Mouse (Mus musculus) WW6 (cell line): ENCODE measurements around the gene Ctf2.
"Not testable (repeated sequence)": the region's sequence is repeated elsewhere in the genome, so short reads cannot be mapped to it uniquely, and the experiment has no call there.

Experiments used
- DNase-seq: peaks from one replicate; pipeline ENCODE4 v3.0.0-alpha.2; 2013; ENCODE audit warnings: low read depth, low spot score

The Ctf2 gene

DNA sequence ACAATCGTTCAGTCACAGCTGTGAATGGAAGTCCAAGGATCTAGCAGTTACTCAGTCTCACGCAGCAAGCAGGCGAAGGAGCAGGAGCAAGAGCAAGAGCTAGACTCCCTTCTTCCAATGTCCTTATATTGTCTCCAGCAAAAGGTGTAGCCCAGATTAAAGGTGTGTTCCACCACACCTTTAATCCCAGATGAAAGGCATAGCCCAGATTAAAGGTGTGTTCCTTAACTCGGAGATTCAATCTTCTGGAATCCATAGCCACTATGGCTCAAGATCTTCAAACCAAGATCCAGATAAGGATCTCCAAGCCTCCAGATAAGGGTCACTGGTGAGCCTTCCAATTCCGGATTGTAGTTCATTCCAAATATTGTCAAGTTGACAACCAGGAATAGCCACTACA, at the start of gene Ctf2:
Gene Ctf2, minus strand, starts transcription at position 101 of the 400 bp plus-strand sequence.
- DNase-seq = not testable (repeated sequence)

DNA sequence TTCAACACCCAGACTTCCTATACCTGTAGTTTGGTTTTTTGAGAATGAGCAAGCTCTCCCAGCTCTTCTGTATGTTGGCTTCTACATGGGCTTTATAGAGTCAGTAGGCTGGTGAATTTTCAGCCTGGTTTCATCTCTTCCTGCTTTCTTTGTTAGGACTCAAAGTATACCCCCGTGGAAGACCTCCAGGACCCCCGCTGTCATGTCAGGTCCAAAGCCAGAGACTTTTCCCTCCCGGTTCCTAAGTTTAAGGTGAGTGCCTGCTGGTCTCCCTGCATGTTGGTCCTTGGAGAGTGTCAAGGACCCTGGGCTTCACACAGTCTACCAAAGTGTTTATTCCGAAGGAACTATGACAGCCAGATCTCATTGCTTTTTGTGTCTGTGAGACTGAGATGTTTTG, 46.4 kb upstream of the Ctf2 start:
- no peak for DNase-seq

DNA sequence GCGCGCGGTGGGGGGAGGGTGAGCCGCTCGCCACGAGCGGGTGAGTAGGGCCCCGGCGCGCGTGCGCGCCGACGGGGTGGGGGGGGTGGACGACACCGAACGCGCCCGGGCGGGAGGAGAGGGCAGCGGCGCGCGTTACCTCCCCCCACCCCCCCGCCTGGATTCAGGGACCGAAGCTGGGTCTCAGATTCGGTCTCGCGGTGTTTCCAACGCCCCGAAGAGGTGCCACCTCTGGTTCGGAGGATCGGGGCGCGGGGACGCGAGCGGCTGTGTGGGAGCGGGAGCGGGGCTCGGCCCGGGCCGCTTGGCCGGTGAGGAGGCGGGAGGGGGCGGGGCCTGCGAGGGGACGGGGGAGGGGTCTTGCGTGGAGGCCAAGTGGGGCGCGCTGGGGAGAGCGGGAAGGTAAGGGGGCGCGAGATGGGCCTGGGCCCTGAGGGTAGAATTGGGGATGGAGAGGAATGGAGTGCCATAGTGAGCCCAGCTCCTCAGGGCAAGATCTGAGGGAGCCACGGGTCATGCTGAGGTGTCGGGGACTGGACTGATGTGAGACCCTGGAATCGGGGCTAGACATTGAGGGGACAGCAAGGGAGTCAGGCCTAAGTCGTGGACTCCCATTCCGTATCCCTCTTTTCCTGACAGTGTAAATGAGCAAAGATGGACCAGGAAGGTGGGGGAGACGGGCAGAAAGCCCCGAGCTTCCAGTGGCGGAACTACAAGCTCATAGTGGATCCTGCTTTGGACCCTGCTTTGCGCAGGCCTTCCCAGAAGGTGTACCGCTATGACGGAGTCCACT, 45.7 kb upstream of the Ctf2 start:
- no peak for DNase-seq

DNA sequence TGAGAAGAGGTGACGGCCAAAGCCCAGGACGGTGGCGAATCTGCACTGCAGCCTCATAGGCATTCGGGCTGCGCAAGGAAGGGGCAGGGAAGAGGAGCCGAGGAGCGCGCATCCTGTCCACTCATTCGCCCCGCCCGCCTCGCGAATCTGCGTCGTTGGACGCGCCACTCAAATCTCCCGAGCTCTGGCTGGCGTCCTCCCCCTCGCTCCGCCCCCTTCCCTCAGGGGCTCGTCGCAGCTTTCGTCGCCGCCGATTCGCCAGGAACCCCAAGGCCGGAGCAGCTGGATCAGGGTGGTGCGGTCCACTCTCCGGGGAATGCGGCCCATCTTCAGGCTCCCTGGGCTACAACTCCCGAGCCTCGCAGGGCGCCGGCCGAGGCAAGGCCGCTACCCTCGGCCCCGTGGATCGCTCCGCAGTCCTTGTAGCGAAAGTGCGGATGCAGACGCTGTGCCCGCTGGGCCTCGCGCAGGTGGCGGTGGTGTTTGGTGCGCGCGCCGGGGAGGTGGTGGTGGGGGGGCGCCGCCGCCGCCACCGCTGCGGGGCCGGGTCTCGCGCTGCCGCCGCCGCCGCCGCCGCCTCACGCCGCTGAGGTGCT, 45.0 kb upstream of the Ctf2 start:
- peak; percentile 85 for DNase-seq

DNA sequence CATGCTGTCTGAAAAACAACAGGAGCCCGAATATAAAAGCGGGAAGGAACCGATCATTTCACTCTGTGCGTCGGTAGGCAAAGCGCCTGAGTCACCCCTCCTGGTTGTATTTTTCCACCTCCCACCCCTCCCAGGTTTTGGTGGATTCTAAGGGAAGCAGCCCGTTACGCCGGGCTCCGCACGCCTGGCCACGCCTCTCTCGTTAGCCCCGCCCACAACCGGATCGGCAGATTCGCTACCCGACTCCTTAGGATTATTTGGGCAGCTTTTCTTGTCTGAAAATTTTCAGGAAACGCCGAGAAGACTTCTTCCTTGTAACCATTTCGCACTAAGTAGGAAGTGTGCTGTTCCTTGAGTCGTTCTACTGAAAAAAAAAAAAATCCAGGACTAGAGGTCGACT, 44.5 kb upstream of the Ctf2 start, which contains the start of gene Setd1a:
Gene Setd1a, plus strand, starts transcription at position 245 of the 400 bp plus-strand sequence.
- peak; percentile 55 for DNase-seq

DNA sequence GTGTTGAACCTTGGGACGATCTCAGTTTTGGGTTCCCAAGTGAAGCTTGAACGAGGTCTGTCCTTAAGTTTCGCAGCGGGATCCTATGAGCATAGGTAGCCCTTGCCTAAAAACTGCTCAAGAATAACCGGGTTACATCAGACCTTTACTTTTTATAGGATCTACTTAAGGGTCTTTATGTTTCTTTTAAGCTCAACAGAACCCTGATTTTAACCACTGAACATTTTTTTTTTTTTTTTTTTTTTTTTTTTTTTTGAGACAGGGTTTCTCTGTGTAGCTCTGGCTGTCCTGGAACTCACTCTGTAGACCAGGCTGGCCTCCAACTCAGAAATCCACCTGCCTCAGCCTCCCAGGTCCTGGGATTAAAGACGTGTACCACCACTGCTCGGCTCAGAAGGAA, 43.9 kb upstream of the Ctf2 start:
- not testable (repeated sequence) for DNase-seq

DNA sequence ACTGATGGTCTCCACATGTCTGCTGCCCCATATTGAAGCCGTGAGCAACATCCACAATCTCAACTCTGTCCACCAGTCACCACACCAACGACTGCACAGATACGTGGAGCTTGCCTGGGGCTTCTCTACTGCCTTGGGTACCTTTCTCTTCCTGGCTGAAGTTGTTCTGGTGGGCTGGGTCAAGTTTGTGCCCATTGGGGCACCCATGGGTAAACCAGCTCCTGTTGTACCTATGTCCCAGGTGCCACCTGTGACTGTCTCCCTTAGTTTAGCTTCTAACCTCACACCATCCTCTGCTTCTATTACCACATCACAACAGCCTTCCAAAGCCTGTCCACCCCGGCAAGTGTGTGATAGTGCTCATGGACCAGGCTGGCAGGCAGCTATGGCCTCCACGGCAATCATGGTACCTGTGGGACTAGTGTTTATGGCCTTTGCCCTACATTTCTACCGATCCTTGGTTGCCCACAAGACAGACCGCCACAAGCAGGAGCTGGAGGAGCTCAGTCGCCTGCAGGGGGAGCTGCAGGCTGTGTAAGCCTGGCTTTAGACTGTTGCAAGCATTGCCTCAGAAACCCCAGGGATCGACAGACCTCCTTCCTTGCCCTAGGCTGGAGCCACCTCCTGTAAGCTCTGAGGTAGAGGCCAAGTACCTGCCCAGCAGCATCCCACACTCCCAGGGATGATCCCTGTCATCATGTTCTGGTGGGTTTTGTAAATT, 41.9 kb upstream of the Ctf2 start:
- DNase-seq = peak; percentile 71

DNA sequence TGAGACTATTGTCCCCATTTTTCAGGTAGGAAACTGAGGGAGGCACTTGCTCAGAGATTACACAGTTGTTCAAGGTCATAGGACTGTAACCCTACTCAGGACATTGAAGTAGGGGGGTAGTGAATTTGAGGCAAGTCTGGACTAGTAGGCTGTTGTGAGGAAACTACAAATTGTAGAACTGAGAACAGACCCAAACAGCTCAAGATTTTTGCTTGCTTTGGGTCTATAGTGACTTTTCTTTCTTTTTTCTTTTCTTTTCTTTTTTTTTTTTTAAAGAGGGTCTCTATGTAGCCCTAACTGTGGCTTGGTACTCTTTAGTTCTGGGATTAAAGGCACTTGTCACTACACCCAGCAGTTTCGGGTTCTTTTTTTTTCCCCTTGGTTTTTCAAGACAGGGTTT, 40.6 kb upstream of the Ctf2 start:
- no peak for DNase-seq

DNA sequence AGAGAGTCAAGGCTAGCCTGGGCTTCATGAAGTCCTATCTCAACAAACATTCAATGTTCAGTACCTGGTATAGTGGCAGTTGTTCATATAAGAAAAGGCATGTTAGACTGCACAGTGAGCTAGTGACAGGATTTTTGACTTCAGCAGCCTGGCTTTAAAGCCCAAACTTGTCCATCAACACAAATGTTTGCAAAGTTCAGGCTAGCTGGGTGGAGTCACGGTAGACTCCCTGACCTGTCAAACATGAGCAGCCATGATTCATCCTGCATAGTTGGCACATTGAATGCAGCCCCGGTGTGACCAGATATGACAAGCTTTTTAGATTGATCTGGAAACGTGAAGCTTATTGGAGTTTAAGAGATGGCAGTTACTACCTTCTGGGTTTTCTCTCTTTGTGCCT, 40.1 kb upstream of the Ctf2 start:
- no peak for DNase-seq

DNA sequence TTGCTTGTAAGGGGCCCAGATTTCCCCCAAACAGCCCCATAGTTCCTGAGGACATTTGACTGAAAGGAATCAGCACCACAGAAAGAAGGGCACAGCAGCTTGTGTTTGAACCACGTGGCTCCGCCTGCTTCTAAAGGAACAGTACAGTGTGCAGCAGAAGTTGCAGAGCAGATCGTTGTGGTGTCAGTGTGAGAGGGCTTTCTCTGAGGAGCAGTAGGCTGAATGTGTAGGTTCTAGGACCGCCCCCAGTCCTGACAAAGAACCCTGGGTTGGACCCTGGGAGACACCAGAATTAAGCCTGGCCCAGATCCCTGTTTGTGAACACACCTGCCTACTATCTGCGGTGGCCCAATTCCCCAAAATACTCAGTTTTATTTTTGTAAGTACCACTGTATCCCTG, 39.3 kb upstream of the Ctf2 start:
- no peak for DNase-seq

DNA sequence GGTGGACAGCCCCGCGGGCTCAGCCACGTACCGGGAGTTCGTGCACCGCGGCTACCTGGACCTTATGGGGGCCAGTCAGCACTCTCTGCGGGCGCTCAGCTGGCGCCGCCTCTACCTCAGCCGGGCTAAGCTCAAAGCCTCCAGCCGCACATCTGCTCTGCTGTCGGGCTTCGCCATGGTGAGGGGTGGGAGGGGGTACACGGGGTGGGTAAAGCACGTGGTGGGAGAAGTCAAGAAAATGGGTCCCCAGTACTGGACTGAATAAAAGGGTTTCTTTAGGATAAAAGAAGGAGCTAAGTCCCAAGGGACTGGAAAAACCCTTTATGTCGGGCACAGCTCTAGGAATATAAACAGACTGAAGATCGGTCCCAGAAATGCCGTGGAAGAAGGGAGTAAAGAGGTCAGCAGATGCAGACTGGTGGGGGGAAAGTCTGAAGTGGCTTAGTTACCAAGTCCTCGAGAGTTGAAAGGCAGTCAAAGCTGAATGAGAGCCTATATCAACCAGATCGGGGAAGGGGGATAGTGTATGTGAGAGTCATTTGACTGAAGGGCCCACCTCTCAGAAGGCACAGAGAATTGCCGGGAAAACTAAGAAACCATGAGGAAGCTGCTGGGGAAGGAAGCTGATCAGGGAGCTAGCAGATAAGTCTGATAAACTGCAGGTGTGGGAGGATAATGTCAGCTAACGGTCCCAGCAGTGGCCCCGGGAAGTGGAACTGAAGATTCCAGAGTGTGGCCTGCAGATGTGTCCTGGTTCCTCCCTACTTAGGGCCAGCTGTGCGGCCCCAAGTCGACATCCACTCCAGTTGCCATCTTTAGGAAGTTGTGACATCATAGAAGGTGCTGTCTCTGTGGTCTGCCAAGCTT, 38.3 kb upstream of the Ctf2 start:
- DNase-seq = no peak

DNA sequence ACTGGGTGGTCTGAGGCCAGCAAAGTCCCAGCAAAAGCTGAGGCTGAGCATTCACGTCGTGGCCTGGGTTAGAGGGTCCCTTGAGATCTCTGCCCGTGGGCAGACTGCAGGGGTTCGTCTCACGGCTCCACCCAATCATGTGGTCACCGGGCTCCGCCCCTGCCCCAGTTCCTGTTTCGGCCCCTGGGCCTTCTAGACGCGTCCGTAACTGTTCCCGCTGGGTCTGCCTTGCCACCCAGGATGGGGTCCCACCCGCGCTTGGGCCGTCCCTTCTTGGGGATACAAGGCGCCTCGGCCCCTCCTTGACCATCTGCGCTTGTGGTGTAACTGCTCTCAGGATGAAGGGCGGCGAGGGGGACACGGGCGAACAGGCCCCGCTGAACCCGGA, 37.7 kb upstream of the Ctf2 start, which contains the start of gene Orai3:
Gene Orai3, plus strand, starts transcription at position 165 of the 388 bp plus-strand sequence.
- no peak for DNase-seq

DNA sequence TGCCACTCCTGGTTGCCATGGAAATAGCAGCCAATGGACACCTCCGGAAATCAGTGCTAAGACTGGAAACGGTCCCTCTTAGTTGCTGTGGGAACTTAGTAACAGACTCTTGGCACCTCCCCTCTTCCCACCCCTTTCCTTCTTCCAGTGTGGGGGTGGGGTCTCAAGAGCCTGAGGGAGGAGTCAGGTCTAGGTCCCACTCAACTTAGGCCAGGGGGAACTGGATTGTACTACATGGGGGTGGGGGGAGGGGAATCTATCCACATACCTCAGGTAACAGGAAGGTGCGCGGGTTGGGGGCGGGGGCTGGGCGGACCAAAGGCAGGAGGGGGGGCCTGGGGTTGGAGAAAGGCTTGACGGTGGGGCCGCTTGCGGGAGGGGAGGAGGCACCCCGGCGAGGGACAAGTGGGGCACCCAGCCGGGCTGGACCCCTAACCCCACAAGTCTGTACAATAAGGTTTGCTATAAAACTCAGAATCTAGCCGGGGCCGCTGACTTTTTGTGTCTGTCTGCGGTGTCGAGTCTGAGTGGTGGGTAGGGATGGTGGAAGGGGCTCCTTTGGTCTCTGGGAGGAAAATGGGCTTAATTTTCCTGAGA, 37.1 kb upstream of the Ctf2 start:
- DNase-seq = peak; percentile 94

DNA sequence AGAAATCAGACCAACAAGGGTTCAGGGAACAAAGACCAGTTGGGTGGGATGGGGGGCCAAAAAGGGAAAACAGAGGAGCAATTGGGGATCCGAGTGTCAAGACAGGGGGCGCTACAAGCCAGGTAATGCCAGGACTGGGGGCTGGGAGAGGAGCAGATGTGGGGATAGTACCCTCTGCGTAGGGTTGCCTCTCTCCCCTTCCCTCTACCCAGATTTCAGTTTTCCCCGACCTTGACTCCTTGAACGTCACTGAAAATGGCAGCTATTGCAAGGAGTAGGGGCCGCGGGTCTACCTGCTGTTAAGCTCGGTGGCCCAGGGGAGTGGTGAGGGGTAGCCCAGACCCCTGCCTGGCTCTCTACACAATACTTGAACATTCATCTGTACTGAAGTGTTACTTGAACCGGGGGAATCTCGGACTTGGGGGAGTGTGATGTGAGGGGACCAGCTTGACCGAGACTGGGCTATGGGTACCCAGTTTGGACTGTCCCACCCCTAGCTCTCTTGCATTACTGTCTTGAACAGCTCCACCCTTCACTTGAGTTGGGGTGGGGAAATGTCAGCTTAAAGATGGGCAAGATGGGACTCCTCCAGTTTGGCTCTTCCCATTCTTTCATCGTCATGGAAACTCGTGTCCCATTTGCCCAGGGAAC, 36.5 kb upstream of the Ctf2 start:
- DNase-seq = no peak

DNA sequence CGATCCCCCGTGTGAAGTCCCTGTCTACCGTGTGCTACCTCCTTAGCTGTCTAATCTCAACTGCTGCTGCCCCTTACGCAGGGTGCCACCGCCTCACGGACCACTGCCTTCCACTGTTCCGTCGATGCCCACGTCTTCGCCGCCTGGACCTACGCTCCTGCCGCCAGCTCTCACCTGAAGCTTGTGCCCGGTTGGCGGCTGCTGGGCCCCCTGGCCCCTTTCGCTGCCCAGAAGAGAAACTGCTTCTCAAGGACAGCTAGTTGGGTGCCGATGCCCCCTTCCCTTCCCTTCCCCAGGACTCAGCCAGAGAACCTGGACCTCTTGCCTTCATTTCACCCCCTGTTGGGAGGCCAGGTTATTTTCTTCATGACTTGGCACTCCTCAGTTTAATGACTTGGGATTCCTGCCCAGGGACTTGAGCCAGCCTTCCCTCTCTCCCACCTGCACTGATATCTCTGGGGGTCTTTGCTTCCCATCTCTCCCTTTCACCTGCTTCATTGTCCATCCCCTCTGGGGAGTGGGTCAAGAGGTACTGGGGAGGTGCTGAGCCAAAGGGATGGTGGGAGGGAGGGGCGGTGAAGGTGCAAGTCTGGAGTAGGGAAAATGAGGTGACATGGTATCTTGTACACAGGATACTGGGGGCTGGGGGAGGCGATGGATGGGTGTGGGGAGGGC, 35.8 kb upstream of the Ctf2 start:
- DNase-seq = no peak

DNA sequence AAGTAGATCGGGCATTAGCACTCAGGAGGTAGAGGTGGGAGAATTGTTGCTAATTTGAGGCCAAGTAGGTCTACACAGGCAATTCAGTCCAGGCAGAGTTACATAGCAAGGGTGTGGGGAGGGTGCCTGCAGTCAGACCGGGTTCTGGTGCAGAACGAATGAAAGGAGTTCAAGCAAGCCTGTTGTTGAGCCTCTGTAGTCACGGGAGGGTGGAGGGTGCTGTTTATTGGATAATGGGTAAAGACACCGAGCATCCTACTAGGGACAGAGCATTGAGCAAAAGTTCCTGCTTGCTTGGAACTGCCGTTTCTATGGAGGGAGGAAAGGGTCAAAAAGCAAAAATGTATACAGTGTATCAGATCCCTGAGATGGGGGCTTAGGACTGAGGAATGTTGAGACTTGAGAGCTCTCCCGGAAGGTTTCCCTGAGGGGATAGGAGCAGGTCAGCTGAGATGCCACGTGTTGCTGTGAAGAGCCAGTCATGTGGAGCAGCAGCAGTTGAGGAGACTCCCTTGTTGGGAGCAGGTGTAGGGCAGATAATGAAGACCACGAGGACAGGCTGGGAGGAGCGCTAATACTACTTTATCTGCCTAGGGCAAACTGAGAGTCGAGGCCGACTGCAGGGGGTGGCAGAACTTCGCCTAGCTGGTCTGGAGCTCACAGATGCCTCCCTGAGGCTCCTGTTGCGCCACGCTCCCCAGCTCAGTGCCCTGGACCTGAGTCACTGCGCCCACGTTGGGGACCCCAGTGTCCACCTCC, 35.1 kb upstream of the Ctf2 start:
- DNase-seq = no peak

DNA sequence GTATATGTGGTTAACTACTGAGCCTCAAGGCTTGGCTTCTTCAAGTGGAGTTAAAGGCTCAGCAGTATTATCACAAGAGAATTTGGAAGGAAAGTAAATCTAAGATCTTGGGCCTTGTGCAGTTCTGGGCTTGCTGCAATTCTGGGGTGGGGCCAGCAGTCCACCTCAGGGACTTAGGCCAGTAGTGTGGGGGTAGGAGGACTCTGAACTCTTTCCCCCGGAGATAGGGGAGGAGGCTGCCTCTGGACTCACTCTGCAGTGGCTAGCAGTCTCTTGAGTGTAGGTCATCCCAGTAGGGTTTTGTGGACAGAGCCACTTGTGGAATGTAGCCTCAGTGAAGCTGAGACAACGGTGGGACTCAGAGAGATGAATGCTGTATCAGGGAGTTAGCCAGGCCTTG, 33.8 kb upstream of the Ctf2 start:
- no peak for DNase-seq

DNA sequence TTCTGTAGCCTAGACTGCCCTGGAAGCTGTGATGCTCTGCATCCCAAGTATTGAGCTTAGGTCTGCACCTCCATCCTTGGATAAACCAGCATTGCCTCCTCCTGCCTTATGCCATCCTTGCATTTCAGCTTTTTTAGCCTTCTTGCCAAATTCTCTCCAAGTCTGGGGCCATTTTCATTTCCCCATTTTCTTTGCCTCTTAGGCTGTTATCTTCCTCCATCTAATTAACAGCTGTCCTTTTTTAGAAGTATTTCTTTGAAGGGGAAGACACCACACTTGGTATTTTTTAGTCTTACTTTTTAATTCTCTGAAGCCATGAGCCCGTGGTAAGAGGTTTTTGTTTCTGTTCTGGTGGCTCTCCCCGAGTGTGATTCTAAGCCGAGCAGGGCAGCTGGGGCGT, 31.7 kb upstream of the Ctf2 start:
- DNase-seq = no peak

DNA sequence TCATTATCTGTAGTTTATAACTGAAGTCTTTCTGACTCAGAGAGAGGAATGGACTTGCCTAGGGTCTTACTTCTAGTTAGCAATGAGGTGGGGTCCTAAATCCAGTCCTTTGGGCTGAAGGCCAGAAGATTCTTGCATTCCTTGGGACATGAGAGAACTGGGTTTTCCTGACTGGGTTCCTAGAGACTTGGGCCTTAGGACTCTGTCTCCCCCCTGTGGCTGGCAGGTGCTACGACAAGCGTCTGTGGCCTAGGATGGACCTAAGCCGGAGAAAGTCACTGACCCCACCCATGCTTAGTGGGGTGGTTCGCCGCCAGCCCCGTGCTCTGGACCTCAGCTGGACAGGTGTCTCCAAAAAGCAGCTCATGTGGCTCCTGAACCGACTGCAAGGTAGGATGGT, 29.1 kb upstream of the Ctf2 start:
- no peak for DNase-seq
